Mouse (Mus musculus) frontal cortex, postnatal 14 days (tissue): ENCODE results near the gene Ston2.

Experiments used
- DNase-seq, 2 experiments: peaks; one replicate each; pipeline ENCODE4 v3.0.0; 2022; ENCODE audit warnings: low spot score in 2 of 2

The Ston2 gene

DNA sequence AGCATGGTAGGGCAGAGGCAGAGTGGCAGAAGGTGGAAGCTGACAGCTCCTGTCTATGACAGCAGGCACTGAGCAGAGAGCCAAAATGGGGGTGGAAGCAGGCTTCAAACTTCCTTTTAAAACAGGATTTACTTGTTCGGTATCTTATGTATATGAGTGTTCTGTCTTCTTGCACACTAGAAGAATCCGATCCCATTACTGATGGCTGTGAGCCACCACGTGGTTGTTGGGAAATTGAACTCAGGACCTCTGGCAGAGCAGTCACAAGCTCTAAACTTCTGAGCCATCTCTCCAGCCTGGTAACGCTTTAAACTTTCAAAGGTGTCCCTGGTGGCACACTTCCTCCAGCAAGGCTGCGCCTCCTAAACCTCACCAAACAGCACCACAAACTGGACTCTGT is 85.4 kb downstream of the Ston2 start:
- DNase-seq = no peak

DNA sequence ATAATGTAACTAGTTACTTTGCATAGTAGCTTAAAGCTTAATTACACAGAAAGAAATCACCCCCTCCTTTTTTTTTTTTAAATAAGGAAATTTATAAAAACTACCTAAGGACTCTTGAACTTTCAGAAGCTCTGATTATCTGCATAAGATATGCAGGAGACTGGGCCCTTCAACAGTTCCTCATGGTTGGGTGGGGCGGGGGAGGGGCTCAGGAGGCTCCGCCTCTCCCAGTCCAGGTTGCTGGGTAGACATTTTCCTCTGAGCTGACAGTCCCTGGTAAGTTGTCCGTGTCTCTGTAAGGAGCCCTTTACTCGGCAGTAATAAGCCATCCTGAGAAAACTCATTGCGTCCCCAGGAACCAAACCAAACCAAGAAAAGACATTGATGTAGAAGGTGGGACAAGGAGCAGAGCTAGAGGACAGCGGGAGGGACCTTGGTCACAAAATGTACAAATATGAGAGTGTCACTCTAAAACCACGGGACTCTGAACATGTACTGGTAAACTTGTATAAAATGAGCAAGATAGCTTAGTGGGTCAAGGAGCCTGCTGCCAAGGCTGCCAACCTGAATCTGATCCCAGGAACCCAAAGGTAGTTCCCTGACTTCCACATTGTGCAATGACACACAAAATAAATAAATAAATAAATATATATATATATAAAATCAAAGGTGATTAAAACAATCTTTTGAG is 88.6 kb downstream of the Ston2 start:
- DNase-seq = no peak

DNA sequence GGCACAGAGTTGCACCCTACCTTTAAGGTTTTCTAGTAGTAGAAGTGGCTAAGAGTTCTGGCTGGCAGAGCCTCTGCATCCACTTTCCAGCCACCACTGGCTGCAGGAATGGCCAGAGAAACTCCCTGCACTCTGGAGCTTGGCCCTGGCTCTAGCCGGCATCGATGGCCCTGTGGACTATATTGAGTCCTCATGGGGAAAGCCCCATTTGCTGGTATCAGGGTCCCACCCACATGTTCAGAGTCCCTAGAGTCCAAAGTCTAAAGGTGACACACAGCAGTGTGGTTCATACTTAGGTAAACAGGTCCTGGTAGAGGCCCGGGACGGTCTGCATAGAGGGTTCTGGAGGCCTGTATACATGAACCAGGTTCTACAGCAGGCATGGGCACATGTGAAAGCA is 92.0 kb downstream of the Ston2 start:
- DNase-seq = no peak

DNA sequence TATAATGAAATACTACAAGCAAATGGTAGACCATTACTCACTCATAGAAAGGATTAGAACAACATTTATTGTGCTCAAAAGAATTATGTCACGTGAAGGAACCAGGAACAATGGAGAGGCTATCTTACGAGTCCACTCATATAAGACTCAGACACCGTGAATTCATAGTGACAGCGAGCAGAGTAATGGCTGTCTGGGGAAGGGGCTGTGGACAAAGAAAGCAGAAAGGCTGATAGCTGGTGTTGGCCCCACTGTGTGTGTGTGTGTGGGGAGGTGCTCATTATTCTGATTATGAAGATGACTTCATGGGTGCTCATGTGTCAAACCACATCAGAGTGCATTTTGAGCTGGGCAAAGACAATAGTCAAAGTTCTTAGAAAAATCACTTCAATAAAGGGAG is 92.4 kb downstream of the Ston2 start:
- DNase-seq = no peak

DNA sequence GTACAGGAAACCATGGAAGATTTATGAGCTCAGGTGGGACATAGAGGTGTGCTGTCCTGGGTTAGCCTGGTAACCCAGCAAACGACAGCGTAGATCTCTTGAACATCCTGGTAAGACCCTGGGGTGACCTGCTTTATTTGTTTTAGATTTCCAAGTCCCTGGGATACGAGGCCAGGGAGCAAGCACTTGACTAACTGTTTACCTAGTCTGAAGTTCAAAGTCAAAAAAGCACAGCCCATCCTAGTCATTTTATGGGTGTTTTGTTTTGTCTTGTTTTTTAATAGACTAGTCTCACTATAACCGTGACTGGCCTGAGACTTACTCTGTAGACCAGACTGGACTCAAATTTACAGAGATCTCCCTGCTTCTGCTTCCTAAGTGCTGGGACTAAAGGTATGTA is 93.4 kb downstream of the Ston2 start:
- DNase-seq = no peak

DNA sequence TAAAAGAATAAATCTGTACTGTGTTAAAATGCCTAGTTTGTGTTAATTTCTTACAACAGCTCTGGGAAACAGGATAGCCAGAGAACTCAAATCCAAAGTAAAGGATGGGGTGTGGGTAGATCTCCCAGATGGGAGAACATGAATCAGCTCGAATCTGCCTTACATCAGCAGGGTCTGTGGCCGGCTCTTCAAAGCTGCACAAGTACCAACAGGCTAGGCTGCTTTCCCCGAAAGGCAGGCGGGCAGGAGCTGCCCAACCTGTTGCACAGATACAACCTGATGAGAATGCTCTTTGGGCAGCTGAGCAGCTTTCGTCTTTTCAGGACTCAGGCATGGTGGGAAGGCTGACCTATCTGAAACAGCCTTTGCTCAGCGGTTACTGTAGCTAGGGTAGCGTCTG is 94.6 kb downstream of the Ston2 start:
- DNase-seq = no peak

DNA sequence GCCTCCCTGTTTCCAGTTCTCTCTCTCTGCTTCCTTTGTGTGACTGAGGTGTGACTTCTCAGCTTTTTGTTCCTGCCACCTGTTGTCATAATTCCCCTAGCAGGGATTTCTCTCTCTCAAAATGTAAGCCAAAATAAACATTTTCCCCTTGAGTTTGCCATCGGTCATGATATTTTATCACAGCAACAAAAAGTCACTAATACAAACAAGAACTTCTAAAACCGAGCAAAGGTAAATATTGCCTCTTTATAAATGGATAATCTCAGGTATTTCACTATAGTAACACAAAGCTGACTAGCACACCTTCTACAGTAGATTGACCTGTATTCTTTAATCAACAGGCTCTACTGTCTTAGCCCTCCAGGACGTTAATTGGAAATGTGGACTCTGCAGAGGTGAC is 95.2 kb downstream of the Ston2 start:
- DNase-seq = no peak

DNA sequence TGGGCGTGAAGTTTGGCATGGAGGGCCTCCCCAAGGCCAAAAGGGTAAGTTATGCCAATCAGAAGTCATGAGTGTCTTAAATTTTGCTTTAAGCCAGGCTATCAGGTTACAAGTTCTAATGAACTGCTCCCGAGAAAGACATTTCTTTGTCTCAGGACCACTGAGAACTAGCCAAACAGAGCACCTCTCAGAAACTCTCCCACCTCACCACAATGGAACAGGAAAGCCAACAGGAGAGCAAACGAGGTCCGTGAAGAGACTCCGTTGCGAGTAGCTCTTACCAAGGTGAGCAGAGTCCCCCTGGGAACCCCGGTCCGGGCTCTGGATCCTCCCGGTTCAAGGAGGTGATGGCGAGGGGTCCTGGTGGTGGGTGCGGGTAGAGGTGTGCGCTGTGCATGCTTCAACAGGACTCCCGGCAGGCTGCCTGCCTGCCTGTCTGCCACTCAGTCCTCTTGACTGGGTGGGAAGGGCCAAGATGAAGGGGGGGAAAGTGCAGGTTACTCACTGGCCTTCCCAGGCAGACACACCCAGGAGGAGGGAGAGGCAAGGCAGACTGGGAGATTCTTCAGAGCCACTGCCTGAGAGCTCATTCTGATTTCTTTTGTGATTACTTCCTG is 102.4 kb downstream of the Ston2 start:
- DNase-seq = no peak

DNA sequence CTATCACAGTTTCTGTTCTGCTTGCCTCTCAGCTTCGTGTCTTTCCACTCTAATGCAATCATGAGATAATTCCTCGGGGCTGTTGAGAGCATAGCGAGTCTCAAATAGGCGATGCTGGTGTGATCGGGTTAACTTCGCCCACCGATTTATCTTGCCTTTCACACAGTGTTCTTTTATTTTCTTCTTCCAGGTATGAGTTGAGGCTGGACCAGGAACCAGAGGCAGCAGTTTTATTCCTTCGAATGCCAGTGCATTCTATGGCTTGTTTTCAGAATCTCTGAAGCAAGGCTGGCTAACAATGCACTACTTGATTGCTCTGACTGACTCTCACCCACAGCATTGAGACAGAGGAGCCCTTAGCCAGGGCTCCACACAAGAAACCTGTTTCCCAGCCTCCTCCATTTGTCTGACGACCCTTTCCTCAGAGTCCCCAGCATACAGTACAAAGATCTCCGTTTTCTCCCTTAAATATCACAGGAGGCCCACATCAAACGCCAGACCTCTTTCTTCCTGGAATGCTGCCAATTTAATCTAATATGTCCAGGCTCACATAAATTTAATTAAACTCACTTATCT is 103.3 kb downstream of the Ston2 start:
- no peak for DNase-seq

DNA sequence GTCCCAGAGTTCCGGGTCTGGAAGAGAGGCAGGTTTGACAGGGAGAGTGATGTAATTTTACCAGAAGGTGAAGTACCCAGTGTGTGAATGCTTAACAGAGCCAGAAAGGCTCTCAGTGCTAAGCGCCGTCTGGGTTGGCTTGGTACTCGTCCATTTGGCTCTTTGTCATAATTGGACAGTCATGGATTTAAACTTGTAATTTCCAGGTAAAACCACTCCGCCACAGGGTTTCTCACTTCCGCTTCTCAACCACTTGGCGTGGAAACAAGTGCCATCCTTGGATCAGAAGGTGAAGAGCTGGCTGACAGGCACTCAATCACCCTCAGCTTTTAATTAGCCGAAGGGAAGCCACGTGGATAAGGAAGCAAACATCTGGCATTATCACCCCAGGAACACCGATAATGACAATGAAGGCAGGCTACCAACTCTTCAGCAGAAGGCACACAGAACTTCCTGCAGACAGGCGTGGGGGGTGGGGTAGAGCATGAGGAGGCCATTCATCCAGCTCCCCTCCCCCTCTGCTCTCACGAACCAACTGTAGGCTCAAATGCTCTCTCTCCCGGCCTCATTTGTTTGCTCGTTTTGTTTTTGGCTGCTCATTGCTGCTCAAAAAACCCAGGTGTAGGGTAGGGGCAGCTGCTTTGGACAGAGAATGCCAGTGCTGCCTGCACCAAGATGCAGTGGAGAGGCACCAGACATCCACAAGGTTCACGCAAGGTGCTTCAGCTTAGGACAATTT is 103.9 kb downstream of the Ston2 start:
- no peak for DNase-seq

DNA sequence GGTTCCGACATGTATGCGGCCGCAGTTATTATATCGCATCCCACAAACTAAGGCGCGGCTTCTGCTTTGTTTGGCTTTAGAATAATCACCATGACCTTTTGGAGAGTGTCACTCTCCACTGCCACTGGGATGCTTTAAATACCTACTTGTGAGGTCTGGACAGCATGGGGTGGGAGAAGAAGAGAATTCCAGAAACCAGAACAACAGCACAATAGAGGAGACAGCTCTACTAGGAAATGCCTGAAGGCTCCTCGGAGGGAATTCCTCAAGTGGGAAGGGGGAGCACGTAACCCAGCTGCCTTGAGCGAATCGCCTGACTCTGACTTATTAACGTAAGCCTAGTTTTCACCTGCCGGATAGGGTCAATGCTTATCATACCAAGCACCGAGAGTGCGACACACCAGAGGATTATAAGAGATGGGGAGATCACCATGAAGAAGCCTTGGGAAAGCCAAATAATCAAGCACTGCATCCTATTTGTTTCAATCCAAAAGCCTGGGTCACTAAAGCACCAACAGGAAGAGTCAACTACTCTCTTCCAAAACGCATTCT is 104.6 kb downstream of the Ston2 start:
- DNase-seq = no peak

DNA sequence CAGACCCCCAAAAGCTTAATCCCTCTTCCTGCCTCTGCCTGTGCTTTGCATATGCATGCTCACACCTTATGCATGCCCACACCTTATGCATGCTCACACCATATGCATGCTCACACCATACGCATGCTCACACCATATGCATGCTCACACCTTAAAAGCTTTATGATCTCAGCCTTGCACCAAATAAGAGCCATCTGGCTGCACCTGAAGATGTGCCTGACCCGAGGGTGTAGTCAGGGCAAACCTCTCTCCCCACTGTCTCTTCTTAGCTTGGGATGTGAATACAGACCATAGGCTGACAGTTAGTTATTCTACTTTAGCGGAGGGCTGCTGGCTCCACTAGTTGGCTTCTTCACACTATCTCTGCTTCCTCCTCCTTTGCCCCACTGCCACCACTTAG is 105.1 kb downstream of the Ston2 start:
- DNase-seq = no peak

DNA sequence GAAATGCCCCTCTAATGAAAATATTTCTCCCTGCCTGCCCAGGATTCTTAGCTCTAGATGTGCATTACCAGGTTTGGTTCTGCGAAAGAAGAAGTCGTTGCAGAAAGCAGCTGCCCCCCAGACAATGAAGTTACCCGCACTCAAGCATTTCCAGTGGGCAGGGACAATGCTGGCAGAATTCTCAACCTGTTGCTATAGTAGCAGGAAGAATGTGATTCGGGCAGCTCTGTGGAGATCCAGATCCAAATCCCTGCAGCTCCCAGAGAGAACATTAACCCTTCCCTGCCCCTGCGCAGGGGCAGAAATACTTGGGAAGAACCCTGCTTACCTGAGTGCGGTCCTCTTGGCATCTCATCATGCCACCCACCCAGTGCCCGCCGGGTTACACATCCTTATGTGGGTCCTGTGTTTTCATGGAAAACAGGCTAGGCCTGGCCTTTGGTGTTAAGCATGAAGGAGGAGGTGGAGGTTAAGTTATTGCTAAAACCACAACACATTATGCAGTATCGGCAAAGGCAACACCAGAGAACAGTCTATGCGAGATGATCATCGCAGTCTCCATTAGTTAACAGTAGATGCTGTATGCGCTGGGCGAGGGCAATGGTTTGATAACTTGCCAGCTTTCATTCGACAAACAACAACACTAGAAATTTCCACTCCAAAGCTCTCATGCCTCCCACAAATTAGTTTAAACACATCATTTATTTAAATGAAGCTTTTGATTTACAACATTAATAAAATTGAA is 108.7 kb downstream of the Ston2 start:
- peak; percentile 21 to 22 for DNase-seq

DNA sequence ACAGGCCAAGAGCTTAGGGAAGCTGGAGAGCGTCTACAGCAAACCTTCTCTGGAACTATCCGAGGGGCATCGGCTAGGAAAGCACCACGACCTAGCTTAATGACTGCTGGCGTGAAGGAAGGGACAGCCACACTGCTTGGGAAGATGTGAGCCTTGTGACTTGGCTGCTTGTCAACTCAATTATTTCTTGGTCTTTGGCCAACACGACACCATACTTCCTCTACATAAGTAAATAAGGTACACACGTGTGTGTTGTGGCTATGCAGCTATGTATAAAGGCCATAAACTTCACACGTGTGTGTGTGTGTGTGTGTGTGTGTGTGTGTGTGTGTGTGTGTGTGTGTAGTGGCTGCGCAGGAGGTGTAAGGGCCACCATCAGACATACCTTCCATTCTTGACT is 112.2 kb downstream of the Ston2 start:
- no peak for DNase-seq

DNA sequence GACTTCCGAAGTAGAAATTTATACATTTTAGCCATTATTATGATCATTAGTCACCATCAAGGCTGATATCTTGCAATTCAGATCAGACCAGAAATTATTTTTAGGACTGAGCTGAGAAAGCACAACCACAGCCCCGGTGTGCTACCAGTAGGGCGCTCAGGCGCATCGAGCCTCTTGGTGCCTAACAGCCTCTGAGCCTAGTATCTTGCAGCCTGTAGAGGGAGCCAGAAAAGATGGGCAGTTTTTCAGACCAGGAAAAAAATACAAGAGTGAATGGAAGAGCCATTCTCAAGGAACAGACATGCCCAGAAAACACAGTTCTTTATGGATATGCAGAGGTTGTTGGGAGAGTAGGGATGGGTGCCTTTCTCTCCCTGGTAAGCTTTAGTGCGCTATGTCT is 115.0 kb downstream of the Ston2 start:
- DNase-seq = no peak

DNA sequence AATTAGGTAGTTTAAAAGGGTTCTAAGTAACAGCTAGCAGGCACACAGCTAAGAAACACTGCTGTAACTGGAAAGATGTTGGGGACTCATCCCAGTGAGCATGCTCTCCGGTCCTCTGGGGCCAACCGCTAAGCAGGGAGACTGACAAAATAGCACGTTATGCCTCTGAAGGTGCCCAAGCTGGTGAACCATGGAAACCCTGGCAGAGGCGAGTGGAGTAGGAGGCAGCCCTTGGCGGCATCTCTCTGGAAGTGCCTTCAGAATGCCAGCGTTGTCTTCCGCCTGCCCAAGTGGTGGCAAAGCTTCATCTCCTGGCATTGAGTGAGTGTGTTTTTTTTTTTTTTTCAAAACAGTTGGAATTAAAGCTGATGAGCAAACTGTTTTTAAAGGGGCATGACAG is 115.7 kb downstream of the Ston2 start:
- DNase-seq = peak; percentile 16 to 21

DNA sequence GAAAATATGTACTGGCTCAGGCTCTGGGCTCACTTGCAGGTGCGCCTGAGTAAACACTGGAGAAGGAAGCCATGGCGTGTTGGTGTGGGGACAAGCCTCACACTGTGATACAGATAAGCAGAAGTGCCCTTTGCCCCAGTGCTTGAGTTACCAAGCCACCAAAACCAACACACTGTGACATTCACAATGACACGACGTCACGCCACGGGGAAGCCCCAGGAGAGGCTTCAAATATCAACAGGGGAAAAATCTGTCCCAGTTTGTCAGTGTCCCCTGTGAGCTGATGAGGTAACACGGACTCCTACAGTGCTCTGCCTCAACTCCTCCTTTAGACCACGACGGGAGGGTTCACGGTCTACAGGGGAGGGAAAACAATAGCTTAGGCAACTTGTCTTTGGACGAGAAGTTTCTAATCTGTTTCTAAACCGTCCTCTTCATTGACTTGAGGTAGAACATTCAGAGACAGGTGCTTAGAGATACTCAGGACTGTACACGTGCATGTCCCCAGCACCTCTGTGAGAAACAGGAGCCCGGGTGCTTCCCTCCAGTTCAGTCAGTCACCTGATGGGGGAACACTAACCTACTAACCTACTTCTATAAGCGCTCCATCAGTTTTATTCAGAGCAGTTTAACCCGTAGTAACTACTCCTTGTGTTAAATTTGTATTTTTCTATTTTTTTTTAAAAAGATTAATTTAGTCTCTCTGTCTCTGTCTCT is 119.5 kb downstream of the Ston2 start:
- DNase-seq = no peak

DNA sequence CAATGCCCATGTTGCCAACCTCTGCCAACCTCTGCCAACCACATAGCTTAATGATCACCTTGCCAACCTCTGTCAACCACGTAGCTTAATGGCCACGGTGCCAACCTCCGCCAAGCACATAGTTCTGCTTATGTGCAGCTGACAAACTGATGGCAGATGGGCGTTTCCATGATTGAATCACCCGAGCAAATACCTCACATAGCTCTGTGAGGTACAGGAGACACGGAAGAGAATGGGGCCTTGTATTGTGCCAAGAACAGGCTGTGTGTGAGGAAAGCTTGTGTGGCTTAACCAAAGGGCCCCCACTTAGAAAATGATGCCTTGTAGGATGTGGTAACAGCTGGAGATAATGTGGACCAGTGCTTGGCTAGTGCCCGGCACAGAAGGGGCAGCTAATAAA is 120.4 kb downstream of the Ston2 start:
- DNase-seq = no peak

DNA sequence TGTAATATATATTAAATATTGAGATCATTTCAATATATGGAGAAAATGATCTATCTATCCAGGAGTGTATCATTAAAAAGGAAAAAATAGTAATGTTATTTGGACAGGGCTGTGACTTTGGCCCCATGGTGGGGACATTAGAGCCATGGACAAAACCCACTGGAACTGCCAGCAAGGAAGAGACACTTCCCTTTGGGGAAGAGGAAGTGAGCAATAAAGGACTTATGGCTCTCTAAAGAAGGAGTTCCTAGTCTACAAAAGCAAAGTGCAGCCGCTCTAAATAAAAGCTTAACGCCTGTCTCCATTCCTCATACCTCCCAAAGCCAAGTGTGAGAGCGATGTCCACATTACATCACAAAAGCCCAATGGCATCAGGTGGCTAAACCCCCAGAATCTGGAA is 121.6 kb downstream of the Ston2 start:
- no peak for DNase-seq

DNA sequence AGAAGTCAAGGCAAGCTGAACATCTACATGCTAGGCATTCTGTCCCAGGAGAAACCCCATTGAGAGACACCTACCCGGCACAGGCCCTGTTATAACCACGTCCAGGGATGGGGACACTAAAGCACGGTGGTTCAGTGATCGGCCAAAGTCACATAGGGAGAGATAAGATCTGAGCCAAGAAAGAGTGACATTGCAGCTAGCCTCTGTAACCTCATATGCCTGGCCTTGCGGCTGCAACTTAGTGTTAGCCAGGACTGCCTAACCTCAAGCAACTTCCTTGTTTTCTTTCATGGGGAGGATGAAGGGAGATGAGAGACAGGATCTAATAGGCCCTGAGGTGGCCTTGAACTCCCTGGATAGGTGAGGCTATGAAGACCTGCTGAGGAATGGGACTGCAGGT is 122.8 kb downstream of the Ston2 start:
- no peak for DNase-seq

DNA sequence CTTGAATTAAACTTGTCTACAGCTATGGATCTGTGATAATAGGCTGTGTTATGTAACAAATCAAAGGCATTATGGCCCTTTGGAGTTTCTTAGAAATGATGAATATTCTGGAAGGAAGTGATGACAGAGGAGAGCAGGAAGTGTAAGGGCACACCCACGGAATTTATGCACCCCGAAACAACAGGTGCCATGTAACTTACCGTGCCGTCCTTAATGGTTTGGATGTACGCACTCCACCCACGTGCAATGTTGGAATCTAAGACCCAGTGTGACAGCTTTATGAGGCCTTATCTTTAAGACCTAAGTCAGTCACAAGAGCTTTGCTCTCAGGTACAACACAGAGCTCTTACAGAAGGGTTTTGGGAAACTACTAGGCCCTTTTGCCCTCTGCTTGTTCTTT is 124.9 kb downstream of the Ston2 start:
- DNase-seq = no peak
